Mouse (Mus musculus) cerebellum, postnatal 14 days (tissue): ENCODE data around the gene Hnrnpk.
"Not testable (repeated sequence)": the region's sequence is repeated elsewhere in the genome, so short reads cannot be mapped to it uniquely, and the experiment has no call there.

Experiments
- DNase-seq, 2 experiments: peaks; one replicate each; pipeline ENCODE4 v3.0.0; 2021; ENCODE audit warnings: mixed read lengths in 2 of 2

Hnrnpk gene

GRCm38 (mm10) chr13:58403243-58403642 lies at the start of gene Hnrnpk:
Hnrnpk (minus strand) TSS chr13:58403343.
- DNase-seq: not testable (repeated sequence)

DNA sequence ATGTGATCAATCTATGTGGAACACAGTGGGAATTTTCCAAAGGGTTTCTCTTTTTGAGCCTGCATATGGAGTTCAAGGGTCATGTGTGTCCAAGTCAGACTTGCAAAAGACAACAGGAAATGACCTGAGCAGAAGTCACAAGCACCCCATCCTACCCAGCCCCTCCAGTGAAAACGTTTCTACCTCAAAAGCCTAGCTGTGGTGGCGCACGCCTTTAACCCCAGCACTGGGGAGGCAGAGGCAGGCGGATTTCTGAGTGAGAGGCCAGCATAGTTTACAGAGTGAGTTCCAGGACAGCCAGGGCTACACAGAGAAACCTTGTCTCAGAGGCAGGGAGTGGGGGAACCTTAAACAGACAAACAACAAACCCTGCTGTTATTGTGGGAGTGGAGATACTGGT lies 49.1 kb upstream of the Hnrnpk start:
- no peak for DNase-seq

DNA sequence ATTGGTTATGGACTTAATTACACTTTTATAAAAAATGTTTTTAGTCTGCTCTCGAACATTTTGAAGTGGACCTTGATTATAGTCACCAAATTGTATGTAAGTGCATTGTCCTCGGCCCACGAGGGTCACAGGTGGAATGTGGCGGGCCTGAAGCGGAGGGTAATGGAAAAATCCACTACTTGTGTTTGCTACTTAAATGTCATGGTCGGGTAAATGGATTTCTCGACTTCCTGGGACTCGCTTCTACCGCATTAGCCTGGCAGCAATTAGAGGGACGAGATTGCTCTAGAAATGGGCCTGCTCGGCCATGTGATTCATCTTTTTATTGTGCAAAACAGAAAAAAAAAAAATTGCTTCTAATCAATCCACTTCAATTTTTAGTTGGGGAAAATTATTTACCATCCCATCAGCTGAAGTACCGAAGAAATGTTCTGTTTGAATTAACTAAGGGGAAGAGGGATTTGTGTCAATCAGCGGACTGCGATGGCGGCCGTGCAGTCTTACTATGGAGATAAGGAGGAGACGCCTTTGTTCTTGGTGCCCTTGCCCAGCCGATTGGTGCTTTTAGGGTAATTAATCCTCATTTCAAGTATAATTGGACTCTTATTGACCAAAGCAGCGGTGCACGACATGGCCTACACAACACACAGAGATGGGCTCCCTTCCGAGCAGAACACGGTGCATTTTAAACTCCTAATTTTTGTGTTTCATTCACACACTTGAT lies 47.5 kb upstream of the Hnrnpk start:
- no peak for DNase-seq

DNA sequence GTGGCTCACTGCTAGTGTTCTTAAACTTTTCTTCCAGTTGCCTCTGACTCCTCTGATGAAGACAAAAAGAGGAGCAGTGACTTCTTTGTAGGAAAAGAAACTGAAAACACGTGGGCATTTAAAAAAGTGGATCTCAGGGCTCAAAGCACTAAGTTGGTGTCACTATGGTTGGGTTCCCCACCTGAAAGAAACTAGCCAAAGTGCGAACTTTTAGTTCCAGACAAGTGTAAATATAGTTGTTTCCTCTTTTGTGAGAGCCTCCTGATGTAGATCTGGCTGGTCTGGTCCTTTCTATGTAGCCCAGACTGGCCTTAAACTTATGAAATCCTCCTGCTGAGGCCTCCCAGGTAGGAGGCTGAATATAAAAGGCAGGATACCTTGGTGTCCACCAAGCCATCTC lies 43.4 kb upstream of the Hnrnpk start:
- DNase-seq: no peak

DNA sequence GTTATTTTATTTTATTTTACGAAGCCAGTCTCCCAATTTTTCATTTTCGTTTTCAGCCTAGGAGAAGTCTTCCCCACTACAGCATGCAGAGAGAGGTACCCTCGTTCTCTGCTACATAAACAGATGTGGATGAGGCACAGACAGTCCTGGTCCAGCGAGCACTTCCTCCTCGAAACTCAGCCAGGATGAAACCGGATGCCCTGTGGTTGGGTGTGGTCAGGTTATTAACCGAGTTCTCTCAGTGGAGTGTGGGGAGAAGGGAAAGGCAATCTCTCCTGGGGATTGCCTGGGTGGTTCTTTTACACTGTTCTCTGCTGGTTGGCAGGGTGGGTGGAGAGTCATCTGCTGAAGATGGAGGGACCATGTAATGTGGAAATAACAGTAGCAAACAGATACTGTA lies 40.6 kb upstream of the Hnrnpk start:
- DNase-seq: no peak

DNA sequence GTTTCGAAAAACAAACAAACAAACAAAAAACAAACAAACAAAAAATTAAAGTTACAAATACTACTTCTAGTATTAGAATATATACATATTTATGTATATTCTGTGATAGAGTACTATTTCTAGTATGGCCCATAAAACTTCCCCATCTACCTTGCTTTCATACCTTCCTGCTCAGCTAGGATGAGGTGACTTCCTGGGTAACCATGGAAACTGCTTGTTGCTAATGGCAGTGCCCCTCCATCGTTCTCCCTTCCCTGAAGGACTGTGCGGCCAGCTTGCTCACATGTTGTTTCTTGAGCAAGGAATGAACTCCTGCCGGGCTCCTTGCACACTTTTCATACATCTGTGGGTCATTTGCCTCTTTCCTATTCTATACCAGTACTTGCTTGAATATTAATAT lies 40.2 kb upstream of the Hnrnpk start:
- DNase-seq: no peak

DNA sequence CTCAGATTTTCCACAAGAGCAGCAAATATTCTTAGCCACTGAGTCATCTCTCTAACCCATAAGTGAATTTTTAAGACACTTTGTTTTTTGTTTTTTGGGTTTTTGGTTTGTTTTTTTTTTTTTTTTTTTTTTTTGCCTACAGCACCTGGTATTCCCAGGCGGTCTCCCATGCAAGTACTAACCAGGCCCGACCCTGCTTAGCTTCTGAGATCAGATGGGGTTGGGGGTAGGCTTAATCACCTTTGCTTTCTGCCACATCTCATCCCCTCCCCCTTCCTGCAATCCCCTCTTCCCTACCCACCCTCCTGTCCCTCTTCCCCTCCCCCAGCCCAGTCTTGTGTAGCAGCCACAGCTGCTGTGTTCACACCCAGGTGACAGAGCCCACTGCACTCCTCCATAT lies 36.6 kb upstream of the Hnrnpk start:
- DNase-seq: no peak

DNA sequence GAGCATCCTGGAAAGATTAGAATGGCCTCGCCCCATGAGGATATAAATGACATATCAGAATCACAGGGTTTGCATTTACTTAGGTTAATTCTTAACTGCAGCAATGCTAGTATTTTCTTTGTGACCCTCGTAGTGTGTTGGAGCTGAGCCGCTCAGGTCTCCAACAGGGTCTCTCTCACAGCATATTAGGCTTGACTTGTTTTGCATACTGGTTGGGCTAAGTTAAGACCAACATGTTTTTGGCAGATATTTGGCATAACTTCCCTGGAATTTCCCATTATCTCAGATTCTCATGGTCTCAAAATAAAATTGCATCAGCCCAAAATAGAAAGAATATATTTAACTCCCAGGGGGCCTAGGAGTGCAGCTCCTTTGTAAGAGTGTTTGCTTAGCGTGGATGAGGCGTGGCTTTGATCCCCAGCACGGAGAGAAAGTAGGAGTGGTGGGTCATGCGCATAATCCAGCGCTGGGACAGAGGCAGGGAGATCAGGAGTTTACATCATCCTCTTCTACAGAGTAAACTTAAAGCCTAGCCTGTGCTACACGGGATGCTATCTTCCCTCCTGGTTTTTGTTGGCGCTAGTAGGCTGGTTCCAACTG lies 20.0 kb upstream of the Hnrnpk start:
- DNase-seq: no peak

DNA sequence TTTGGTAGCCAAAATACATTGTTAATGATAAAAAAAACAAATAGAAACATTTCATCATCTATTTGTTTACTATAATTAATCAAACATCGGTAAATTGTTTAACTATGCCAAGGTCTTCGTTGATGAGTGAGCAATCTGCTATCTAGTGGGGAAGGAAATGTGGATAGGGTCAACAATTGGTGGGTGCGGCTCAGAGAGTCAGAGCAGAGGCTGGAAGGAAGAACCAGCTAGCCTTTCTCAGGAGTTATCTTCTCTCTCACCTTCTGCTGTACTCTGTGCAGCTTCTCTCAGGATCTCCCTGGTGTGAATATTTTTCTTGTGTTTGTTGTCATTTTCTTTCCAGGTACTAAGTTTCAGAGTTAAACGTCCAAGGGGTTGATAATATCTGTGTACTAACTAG lies 19.1 kb upstream of the Hnrnpk start:
- DNase-seq: no peak

- DNase-seq: no peak
Observed at GRCm38 (mm10) chr13:58421026-58421425, 17.9 kb upstream of the Hnrnpk start.

DNA sequence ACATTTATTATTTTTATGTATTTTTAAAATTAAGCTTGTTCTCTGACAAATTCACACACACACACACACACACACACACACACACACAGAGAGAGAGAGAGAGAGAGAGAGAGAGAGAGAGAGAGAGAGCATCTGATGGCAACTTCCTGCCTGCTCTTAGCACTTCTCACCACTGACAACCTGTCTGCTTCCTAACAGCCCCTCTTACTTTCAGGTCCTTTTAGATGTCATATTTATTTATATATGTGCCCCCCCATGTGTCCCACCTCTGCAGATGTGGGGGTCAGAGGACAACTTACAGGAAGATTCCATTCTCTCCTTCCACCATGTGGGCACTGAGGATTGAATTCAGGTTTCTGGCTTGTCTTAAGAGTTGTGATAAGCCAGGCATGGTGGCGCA lies 16.1 kb upstream of the Hnrnpk start:
- no peak for DNase-seq

GRCm38 (mm10) chr13:58418656-58419055 lies 15.5 kb upstream of the Hnrnpk start:
- no peak for DNase-seq

DNA sequence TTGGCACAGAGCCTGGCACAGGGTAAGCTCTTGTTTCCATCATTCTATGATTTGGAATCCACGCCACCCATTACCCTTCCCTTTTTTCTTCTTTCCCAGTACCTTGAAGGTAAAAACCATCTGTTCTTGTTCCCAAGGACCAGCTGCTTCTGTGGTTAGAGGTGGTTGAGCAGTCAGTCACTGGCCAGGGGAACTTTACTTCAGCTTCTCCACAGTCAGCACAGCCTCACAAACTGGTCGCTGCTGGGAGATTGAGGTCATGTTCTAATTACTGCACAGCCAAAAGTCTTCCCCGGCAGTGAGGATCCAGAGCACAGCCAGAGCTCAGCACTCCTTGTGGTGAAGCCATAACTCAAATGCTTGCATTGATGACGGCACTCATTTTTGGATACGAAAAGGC lies 12.7 kb upstream of the Hnrnpk start:
- DNase-seq: peak in 1 of 2 experiments; percentile 22

DNA sequence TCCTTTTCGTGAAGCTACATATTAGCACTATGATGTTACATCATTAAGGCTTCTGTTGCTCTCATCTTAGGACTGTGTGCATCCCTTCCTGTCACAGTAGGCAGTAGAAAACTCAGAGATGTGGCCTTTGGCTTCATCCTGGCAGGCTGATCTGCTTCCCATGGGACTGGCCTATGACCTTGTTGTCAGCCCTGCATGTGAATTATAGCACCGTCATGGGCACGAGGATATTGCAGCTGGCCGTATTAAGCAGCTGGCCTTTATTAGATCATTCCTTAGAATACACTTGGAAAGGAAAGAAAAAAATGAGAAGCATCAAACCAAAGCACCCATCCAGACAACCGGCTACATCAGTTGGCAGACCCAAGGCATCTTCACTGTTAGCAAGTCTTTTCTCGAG lies 12.2 kb upstream of the Hnrnpk start:
- DNase-seq: no peak

DNA sequence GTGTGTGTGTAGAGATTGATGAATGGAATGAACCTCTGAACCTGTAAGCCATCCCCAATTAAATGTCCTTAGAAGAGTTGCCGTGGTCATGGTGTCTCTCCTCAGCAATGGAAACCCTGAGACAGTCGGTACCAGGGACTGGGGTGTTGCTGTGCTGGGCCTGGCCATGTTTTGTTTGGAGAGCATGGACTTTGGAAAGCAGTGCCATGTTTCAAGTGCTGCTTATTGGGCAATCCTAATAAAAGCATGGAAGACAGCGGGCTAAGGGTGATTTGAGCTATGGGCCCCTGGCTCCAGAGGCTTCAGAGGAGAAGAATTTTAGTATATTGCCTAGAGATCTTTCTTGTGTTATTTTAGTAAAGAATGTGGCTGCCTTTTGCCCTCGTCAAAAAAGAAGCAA lies 7.9 kb upstream of the Hnrnpk start:
- DNase-seq: no peak

- no peak for DNase-seq
Observed at GRCm38 (mm10) chr13:58402744-58403110, 416 bp downstream of the Hnrnpk start.

- peak; percentile 98 to 99 for DNase-seq
Observed at GRCm38 (mm10) chr13:58402003-58402743, 970 bp downstream of the Hnrnpk start, which contains the start of gene Rmi1. Rmi1 (plus strand) TSS chr13:58402248.

- peak; percentile 86 to 93 for DNase-seq
Observed at GRCm38 (mm10) chr13:58401135-58402002, 1.8 kb downstream of the Hnrnpk start.

- no peak for DNase-seq
Observed at GRCm38 (mm10) chr13:58400576-58400975, 2.6 kb downstream of the Hnrnpk start.

DNA sequence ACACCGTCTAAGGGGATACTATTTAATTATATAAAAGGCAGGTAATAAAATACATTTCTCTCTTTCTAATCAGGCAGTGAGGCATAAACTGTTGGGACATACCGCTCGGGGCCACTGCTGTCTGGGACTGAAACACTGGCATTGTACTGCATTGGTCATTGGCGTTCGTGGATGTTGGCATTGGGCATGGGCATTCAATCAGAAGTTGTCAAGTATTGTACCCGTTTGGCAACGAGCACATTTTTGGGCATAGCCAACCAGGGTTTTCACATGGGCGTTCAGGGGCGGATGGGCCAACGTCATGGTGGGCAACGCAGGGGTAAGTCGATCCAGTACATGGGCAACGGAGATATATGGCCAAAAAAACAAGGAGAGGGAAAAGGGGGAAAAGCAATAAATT lies 5.5 kb downstream of the Hnrnpk start:
- peak in 1 of 2 experiments; percentile 13 for DNase-seq

DNA sequence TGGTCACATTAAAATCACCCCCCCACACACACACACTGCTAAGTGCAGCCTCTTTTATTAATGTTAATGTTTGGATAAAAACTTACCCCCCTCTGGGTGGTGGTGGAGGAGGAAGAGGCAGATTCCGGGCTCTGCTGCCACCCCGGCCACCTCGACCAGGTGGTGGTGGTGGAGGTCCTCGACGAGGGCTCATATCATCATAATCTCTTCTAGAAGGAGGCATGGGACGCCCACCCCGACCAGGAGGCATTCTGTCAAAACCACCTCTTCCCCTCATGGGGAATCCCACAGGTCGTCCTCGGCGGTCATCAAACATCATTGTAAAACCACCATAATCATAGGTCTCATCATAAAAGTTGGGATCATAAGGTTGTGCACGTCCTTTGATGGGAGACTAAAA lies 8.8 kb downstream of the Hnrnpk start:
- not testable (repeated sequence) for DNase-seq

DNA sequence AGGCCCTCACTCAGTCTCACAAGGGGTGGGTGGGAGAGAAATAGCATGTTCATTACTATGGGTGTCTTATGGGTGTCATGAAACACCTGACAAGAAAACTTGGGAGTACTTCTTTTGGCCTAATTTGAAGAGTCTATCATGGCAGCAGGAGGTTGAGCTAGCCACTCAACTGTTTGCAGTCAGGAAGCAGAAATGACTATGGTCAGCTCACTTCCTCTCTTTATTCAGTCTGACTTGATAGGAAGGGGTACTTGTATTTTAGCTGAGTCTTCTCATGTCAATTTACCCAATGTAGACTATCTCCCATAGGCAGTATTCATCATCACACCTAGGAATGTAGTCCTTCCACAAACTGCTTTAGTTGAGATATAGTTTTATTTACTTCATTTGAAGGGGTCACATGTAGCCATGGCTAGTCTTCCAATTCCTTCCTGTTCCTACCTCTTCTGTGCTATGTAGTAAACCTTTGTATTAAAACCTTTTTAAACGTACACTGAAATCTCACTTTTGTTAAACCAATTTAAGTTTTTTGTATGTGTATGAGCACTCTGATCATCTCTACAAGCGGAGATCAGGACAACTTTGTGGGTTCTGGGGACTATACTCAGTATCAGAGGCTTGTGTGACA lies 13.7 kb downstream of the Hnrnpk start:
- no peak for DNase-seq

DNA sequence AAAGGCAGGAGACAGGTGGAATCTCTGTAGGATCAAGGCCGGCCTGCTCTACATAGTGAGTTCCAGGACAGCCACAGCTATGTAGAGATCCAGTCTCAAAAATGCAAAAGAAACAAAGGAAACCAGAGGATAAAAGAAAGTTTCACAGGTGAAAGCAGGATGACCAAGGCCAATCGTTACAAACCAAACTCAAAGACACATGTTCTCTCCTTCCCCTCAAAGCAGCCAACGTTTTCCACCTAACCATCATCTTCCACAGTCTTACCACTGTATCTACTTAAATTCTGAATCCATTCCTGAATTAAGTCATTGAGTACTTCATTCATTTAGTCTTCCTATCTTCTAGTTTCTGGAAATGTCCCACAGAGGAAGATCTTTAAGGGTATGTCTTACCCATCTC lies 14.8 kb downstream of the Hnrnpk start:
- DNase-seq: no peak
